Mouse (Mus musculus): Measurements from ENCODE around the gene Rps25.

- TF ChIP-seq CTCF (IDR thresholded peaks at IDR 0.05; ENCODE audit: borderline replicate concordance, insufficient read depth, low read length): no peak
- TF ChIP-seq POLR2A (IDR thresholded peaks at IDR 0.05; ENCODE audit: low read depth, low read length): no peak
Observed at GRCm38 (mm10) chr9:44376141-44376540, 30.8 kb upstream of the Rps25 start.

Measured in embryonic fibroblast, embryonic 13.5 days (primary cell).